Mouse (Mus musculus): Measurements from ENCODE around the gene Fyn. TPM values are rescaled to one million over a fixed set of nuclear protein-coding genes. Genes with fewer than 3 reads are reported as not detected.

Fyn gene
- polyA plus RNA-seq, 1 experiment = 76.1 TPM

GRCm38 (mm10) chr10:39385259-39385658 lies 16.6 kb downstream of the Fyn start:
- Histone ChIP-seq H3K4me1 (replicated peaks; ENCODE audit: control insufficient read depth, insufficient read depth, low read length) (peaks cover 13% of the 10 kb centered on the region), H3K27me3 (ENCODE audit: control insufficient read depth, insufficient read depth, low read length) (no peaks in the 10 kb centered on the region), H3K27ac (ENCODE audit: control insufficient read depth, insufficient read depth, low read length) (no peak overlapping the region), H3K4me3 (ENCODE audit: control insufficient read depth, insufficient read depth, low read length) (no peak overlapping the region), H3K36me3 (ENCODE audit: control insufficient read depth, insufficient read depth, low read length) (no peaks in the 10 kb centered on the region)
- 93% methylated on average over 8 of the region's 8 CpGs for WGBS
- no peak for DNase-seq
- no peak for TF ChIP-seq CTCF (IDR thresholded peaks at IDR 0.05; ENCODE audit: borderline replicate concordance, control insufficient read depth, extremely low read depth, insufficient read depth, low read length, poor library complexity)
- TF ChIP-seq POLR2A (IDR thresholded peaks at IDR 0.05; ENCODE audit: control insufficient read depth, extremely low read depth, insufficient read depth, low read length, poor library complexity) = no peak

- no peak for TF ChIP-seq POLR2A (IDR thresholded peaks at IDR 0.05; ENCODE audit: control insufficient read depth, extremely low read depth, insufficient read depth, low read length, poor library complexity)
- TF ChIP-seq CTCF (IDR thresholded peaks at IDR 0.05; ENCODE audit: borderline replicate concordance, control insufficient read depth, extremely low read depth, insufficient read depth, low read length, poor library complexity) = no peak
- H3K27ac ChIP-seq (ENCODE audit: control insufficient read depth, insufficient read depth, low read length) = no peak overlapping the region
These were observed 17.5 kb downstream of the Fyn start for GRCm38 (mm10) chr10:39386203-39386602.

DNA sequence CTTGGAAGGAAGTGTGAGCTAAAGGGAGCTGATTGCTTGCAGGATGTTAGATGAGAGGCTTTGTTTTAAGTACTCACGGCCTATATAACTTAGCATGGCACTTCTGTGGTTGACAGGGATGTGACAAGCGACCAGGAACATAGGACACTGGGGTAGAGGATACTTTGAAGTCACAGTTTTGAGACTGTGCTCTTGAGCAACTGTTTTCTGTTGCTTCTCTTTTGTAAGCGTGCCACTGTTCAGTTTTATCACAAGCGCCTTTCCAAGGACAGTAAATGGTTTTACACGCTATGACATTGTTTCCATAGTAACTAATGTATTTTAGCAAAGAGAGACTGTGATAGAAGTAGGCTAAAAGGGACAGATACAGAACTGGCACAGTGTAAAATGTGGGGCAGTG lies 18.4 kb downstream of the Fyn start:
- 64% methylated on average over 5 of the region's 5 CpGs for WGBS

More at GRCm38 (mm10) chr10:39386203-39386602, 17.5 kb downstream of the Fyn start:
- no peaks in the 10 kb centered on the region for H3K27me3 ChIP-seq (ENCODE audit: control insufficient read depth, insufficient read depth, low read length)
- DNase-seq = no peak
- H3K4me1 ChIP-seq (replicated peaks; ENCODE audit: control insufficient read depth, insufficient read depth, low read length) = peaks cover 13% of the 10 kb centered on the region
- H3K36me3 ChIP-seq (ENCODE audit: control insufficient read depth, insufficient read depth, low read length) = peaks cover under 1% of the 10 kb centered on the region
- no peak overlapping the region for H3K4me3 ChIP-seq (ENCODE audit: control insufficient read depth, insufficient read depth, low read length)
- WGBS = 81% methylated on average over 15 of the region's 15 CpGs

GRCm38 (mm10) chr10:39387556-39387955 lies 18.9 kb downstream of the Fyn start:
- Histone ChIP-seq H3K4me3 (ENCODE audit: control insufficient read depth, insufficient read depth, low read length) (no peak overlapping the region), H3K36me3 (ENCODE audit: control insufficient read depth, insufficient read depth, low read length) (peaks cover 5% of the 10 kb centered on the region), H3K4me1 (replicated peaks; ENCODE audit: control insufficient read depth, insufficient read depth, low read length) (peaks cover 13% of the 10 kb centered on the region), H3K27me3 (ENCODE audit: control insufficient read depth, insufficient read depth, low read length) (no peaks in the 10 kb centered on the region), H3K27ac (ENCODE audit: control insufficient read depth, insufficient read depth, low read length) (no peak overlapping the region)
- DNase-seq = no peak
- TF ChIP-seq CTCF (IDR thresholded peaks at IDR 0.05; ENCODE audit: borderline replicate concordance, control insufficient read depth, extremely low read depth, insufficient read depth, low read length, poor library complexity) = no peak
- no peak for TF ChIP-seq POLR2A (IDR thresholded peaks at IDR 0.05; ENCODE audit: control insufficient read depth, extremely low read depth, insufficient read depth, low read length, poor library complexity)
- WGBS = 95% methylated on average over 11 of the region's 11 CpGs

More for the DNA sequence above, 18.4 kb downstream of the Fyn start:
- H3K27me3 ChIP-seq (ENCODE audit: control insufficient read depth, insufficient read depth, low read length) = no peaks in the 10 kb centered on the region
- H3K4me1 ChIP-seq (replicated peaks; ENCODE audit: control insufficient read depth, insufficient read depth, low read length) = peaks cover 13% of the 10 kb centered on the region
- DNase-seq = no peak
- no peak overlapping the region for H3K4me3 ChIP-seq (ENCODE audit: control insufficient read depth, insufficient read depth, low read length)
- TF ChIP-seq CTCF (IDR thresholded peaks at IDR 0.05; ENCODE audit: borderline replicate concordance, control insufficient read depth, extremely low read depth, insufficient read depth, low read length, poor library complexity) (no peak), POLR2A (IDR thresholded peaks at IDR 0.05; ENCODE audit: control insufficient read depth, extremely low read depth, insufficient read depth, low read length, poor library complexity) (no peak)
- H3K36me3 ChIP-seq (ENCODE audit: control insufficient read depth, insufficient read depth, low read length) = peaks cover 5% of the 10 kb centered on the region
- H3K27ac ChIP-seq (ENCODE audit: control insufficient read depth, insufficient read depth, low read length) = no peak overlapping the region

DNA sequence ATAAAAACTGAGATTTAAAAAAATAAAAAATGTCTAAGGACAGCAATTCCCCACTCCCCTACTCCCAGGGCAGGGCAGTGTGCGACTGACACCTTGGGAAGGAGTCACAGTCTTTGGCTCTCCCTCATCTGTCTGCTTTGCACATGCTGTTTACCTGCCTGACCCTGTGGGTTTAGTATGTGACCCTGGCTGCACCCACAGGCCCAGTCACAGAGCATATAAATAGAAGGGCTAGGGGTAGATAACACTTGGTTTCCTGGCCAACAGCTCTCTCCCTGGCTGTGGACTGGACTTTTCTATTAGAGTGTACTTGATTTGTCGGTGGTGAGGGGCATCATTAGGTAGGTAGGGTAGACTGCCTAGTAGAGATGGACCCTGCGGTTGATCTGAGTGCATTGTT lies 19.5 kb downstream of the Fyn start:
- TF ChIP-seq CTCF (IDR thresholded peaks at IDR 0.05; ENCODE audit: borderline replicate concordance, control insufficient read depth, extremely low read depth, insufficient read depth, low read length, poor library complexity) (no peak), POLR2A (IDR thresholded peaks at IDR 0.05; ENCODE audit: control insufficient read depth, extremely low read depth, insufficient read depth, low read length, poor library complexity) (no peak)
- 96% methylated on average over 3 of the region's 3 CpGs for WGBS
- H3K4me1 ChIP-seq (replicated peaks; ENCODE audit: control insufficient read depth, insufficient read depth, low read length) = peaks cover 13% of the 10 kb centered on the region
- H3K27me3 ChIP-seq (ENCODE audit: control insufficient read depth, insufficient read depth, low read length) = no peaks in the 10 kb centered on the region
- no peak overlapping the region for H3K27ac ChIP-seq (ENCODE audit: control insufficient read depth, insufficient read depth, low read length)
- H3K4me3 ChIP-seq (ENCODE audit: control insufficient read depth, insufficient read depth, low read length) = no peak overlapping the region
- peaks cover 5% of the 10 kb centered on the region for H3K36me3 ChIP-seq (ENCODE audit: control insufficient read depth, insufficient read depth, low read length)
- no peak for DNase-seq

GRCm38 (mm10) chr10:39389451-39389891 lies 20.8 kb downstream of the Fyn start:
- Histone ChIP-seq H3K4me1 (replicated peaks; ENCODE audit: control insufficient read depth, insufficient read depth, low read length) (peaks cover 12% of the 10 kb centered on the region), H3K4me3 (ENCODE audit: control insufficient read depth, insufficient read depth, low read length) (no peak overlapping the region), H3K27ac (ENCODE audit: control insufficient read depth, insufficient read depth, low read length) (no peak overlapping the region), H3K36me3 (ENCODE audit: control insufficient read depth, insufficient read depth, low read length) (peaks cover 5% of the 10 kb centered on the region), H3K27me3 (ENCODE audit: control insufficient read depth, insufficient read depth, low read length) (no peaks in the 10 kb centered on the region)
- 95% methylated on average over 11 of the region's 11 CpGs for WGBS
- no peak for TF ChIP-seq CTCF (IDR thresholded peaks at IDR 0.05; ENCODE audit: borderline replicate concordance, control insufficient read depth, extremely low read depth, insufficient read depth, low read length, poor library complexity)
- no peak for TF ChIP-seq POLR2A (IDR thresholded peaks at IDR 0.05; ENCODE audit: control insufficient read depth, extremely low read depth, insufficient read depth, low read length, poor library complexity)
- DNase-seq = no peak

GRCm38 (mm10) chr10:39390541-39390940 lies 21.9 kb downstream of the Fyn start:
- no peak overlapping the region for H3K27ac ChIP-seq (ENCODE audit: control insufficient read depth, insufficient read depth, low read length)
- no peaks in the 10 kb centered on the region for H3K27me3 ChIP-seq (ENCODE audit: control insufficient read depth, insufficient read depth, low read length)
- 97% methylated on average over 7 of the region's 7 CpGs for WGBS
- no peak for DNase-seq
- peaks cover 5% of the 10 kb centered on the region for H3K36me3 ChIP-seq (ENCODE audit: control insufficient read depth, insufficient read depth, low read length)
- TF ChIP-seq CTCF (IDR thresholded peaks at IDR 0.05; ENCODE audit: borderline replicate concordance, control insufficient read depth, extremely low read depth, insufficient read depth, low read length, poor library complexity) = no peak
- no peak for TF ChIP-seq POLR2A (IDR thresholded peaks at IDR 0.05; ENCODE audit: control insufficient read depth, extremely low read depth, insufficient read depth, low read length, poor library complexity)
- H3K4me3 ChIP-seq (ENCODE audit: control insufficient read depth, insufficient read depth, low read length) = no peak overlapping the region
- H3K4me1 ChIP-seq (replicated peaks; ENCODE audit: control insufficient read depth, insufficient read depth, low read length) = peaks cover 10% of the 10 kb centered on the region
